Mouse (Mus musculus): Measurements from ENCODE around the gene Tmem186. TPM values are rescaled to one million over a fixed set of nuclear protein-coding genes. Genes with fewer than 3 reads are reported as not detected.

The Tmem186 gene
- total RNA-seq, 2 experiments from 2014 or later = 17.1 to 21.1 TPM

DNA sequence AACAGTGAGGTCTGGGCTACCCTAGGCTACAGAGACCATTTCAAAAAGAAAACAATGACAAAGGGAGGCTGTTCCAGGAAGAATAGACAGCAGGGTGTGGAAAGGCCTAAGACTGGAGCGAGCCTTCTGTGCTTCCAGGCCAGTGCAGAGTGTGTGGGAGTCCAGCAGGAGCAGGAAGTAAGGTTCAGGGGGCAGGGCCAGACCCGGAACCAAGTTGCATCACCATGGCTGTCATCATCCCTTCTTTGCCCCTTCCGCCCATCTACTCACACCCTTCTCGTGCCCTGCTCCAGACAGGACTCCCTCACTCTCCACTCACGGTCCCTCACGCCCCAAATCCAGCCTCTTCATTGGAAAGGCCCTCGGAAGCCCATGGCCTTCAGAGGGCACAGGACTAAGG is 29.7 kb upstream of the Tmem186 start:
- DNase-seq = peak; percentile 34 to 47

DNA sequence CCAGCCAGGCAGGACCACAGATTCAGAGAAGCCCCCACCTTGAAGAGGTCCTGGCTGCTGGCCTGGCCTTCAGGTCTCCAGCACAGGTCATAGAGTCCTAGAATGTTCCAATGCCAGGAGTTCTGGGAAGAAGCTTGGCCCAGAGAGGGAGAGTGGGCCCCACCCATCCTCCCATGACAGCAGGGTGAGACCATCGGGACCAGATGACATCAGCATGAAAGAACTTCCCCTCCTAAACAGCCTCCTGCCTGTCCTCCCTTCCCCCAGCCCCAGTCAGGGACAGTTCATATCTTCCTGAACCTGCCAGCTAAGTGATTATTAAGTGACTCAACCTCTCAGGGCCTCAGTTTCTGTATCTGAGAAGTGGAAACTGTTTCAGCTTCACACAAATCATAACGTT is 28.9 kb upstream of the Tmem186 start:
- peak; percentile 69 to 80 for DNase-seq

DNA sequence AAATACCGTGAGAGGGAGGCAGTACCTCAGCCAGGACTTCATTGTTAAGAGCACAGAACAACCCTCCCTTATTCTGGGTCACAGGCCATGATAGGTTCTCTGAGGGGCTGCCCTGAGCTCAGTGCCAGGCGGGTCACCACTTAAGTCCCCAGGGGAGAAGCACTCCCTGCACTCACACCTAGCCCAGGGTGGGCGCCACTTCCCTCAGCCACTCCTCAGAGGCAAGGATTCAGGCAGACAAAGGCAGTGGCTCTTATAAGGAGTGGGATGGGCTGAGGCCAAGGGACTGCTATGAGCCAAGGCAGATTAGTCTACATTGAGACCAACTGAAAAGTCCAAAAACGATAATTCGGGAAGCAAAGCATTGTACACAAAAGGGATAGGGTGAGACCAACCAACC is 27.9 kb upstream of the Tmem186 start:
- no peak for DNase-seq

DNA sequence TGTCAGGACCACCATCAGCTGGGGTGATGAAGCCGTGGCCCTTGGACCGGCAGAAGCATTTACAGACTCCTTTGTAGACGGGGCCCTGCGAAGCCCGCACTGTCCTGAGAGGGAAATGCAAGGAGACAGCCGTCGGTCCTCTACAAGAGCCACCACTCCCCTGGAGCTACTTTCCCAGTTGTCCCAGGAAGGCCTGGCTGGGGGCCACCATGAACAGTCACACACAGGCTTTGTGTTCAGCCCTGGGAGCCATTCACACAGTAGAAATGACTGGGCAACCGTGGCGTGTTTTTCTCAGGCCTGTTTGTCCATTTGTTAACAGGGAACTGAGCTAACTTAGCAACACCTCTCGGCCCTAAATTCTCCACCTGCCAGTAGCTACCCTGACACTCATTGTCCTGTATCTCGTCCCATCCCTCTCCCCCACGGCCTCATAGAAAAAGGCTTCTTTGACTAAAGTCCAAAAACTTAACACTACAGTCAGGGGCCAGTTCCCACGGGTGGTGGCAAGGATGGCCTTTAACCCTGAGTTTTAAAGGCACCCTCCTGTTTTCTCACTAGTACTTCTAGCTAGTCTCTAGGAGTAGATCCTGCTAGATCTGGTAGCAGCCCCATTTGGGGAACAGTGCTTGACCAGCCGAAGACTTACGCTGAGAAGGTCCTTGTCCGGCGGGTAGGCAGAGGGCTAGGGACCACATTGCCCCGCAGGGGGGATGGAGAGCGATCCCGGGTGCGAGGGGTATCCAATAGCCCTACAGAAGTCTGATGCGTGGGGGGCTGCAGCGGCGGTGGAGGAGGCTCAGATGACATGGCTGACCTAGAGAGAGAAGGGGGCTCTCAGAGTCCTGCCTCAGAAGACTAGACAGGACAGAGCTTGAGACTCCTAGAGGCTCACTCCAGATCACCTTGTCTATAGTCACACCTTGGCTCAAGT is 26.4 kb upstream of the Tmem186 start:
- no peak for DNase-seq

DNA sequence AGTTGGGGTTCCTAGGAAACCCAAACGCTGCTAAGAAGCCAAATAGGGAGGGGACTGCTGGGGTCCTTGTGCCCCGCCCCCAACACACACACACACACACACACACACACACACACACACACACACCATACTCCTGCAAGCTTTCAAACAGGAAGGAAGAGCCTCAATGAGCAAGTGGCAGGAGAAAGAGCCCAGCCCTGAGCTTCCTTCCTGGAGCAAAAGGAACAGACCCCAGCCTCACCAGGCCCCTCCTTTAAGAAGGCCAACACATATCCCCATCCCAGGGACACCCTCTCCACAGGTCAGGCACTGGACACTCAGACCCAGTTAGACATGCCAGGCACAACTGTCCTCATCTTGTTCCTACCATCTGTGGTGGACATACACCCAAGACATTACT is 25.5 kb upstream of the Tmem186 start:
- DNase-seq = no peak

DNA sequence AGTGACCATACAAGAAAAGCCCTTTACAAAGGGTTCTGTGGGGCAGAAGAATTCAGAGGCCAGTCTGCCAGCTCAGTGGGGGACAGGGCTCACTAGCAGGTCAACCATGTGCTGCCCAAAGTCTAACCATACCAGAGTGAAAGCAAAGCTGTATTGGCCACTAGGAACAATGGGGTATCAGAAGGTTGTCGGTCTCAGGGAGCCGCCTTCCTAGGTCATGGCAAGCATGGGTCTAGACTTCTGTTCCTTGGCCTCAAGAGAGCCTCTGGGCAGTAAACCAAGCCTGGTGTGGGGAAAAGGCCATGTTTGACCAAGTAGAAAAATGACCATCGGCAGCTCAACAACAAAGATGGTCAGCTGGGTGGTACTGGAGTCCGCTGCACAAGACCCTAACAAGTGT is 21.3 kb upstream of the Tmem186 start:
- DNase-seq = peak; percentile 62 to 68

DNA sequence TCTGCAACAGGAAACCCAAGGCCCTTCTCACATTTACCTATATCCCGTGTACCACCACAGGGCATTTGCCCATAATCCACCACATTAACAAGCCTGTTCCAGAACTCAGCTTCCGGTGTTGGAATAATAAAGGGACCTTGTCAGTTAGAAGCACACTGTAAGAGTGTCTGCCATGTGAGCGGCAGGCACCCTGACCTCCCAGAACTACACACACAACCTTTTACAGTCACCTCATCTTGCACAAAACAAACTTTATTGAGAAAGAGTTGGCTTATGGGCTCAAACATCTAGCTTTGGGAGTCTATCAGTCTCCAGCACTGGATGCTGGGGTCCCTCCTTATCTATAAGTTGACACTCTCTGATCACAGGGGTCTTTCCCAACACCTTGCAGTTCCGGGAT is 20.8 kb upstream of the Tmem186 start:
- no peak for DNase-seq

DNA sequence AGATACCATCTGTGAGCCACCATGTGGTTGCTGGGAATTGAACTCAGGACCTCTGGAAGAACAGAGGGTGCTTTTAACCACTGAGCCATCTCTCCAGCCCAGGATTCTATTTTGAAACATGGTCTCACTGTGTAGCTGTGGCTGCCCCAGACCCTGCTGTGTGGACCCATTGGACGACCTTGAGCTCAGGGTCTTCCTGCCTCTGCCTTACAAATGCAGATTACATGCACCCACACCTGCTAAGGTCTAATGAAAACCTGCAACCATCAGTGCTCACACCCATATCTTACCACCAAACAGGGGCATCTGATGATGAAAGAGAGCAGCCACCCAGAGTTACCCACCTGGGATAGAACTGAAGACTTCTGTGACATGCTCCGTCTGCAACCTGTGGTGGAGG is 18.7 kb upstream of the Tmem186 start:
- no peak for DNase-seq

DNA sequence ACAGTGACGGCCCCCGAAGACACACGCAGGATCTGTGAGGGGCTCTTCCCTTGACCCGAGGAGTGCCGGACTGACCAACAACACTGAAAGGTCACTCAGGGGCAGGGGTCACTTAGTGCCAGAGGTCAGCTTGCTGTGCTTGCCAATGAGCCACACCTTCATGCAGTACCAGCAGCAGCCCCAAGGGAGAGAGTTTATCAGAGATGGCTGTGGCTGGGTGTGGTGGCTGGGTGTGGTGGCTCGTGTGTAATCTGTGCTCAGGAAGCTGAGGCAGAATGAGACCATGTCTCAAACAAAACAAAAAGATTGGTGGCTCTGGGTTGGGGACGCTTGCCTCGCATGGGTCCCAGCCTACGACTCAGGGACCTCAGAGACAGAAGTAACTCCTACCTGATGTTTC is 18.1 kb upstream of the Tmem186 start:
- DNase-seq = no peak

DNA sequence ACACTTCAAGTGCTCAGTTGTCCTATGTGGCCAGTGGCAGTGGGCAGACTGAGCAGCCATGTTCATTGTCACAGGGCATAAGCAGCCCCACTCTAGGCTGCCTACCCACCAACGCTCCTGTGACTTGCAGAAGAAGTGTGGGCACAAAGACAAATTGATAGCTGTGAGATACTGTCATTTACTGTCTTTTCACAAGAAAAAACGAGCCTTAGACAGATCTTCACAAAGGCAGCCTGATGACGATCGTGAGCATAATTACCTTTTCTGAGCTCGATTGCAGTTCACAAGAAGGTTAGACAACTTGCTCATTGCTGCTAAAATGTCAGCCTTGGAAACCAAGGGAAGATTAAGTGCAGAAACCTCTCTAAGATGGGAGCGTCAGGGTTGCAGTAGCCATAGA is 17.6 kb upstream of the Tmem186 start:
- no peak for DNase-seq

DNA sequence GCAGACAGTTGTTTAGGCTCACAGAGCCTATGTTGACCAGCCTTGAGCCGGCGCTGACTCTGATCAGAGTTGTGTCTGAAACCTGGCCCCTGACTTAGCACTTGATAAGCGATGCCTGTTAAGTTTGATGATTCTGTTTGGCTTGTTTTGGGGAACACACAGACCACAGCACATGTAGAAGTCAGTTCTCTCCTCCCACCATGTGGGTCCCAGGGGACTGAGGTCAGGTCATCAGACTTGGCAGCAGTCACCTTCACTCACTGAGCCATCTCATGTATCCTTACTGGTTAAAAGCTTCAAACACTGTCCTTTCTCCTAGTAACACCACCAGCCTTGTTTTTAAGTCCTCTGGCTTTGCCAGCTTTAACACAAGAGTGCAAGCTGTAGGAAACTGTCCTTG is 12.5 kb upstream of the Tmem186 start:
- DNase-seq = no peak

DNA sequence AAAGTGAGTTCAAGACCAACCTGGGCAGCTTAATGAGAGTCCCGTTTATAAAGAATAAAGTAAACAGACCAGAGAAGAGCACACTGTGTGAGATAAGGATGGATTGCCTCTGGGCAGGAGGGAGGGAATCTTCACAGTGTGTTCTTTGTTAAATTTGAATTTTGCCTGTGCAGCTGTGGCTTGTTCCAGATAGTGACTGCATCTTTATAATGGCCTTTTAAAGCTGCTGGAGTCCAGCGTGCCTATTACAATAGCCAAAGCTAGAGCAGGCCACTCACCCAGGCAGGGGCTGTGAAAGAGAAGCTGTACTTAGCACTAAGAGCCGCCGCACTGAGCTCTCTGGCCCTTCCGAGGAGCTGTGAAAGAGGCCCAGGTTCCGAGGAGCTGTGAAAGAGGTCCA is 8.0 kb upstream of the Tmem186 start:
- DNase-seq = no peak

DNA sequence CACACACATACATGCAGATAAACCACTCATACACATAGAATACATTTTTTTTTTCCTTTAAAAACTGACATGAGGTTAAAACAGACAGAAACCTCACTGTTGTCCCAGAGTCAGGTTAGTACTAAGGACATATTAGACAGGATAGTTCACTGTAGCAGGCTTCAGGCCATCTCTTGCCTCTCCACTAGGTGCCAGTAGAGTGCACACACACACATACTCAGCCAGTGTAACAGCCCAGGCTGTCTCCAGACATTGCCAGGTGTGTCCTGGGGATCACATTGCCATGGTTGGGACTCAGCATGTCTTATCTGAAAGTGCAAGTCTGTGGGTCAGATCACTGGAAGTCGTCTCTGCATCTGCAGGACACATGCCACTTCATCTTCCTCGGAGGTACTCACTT is 6.3 kb upstream of the Tmem186 start:
- peak; percentile 43 to 58 for DNase-seq

DNA sequence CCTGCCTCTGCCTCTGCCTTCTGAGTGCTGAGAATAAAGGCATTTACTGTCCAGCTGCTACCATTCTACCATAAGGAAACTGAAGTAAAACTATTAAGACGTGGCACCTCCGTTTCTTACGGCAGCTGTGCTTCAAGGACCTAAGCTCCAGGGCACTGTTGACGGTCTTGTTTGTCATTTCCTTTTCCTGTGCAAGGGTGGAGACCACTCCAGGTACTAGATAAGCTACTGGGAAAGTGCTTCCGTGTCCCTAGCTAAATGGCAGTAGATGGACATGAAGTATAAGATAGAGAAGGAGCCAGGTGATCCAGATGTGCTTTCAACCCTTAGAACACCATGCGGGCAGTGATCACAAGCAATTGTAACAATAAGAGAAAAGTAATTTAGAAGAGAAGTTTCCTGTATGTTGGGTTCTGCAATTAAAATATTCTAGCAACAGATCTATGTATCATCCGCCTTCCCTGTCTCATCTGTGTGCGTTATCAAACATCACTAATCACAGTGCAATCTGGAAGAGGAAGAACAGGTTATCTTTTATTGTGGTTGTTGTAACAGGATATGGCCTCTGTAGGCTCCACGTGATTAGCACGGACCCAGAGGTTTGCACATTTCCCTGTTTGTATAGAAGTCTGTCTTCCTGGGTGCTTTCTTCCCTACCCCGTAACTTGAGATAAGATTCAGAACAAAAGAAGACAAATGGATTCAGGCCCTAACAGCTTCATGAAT is 2.1 kb upstream of the Tmem186 start:
- no peak for DNase-seq

DNA sequence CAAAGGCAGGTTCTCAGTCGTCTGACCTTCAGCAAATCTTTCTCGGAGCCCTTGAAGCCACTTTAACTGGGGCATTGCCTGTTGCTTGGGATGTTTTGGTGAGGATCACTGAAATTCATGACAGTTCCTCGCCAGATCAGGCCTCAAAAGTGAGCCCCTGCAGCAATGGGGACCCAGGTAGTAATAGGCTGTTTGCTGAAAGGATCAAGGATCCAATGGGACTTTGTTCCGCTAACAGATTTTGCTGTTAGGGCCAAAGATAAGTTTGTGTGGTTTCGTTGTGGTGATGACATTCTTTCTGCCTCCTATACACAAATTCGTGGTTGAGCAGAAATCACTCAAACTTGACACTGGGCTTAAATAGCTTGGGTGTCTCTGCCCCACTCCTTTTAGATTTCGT is 619 bp upstream of the Tmem186 start:
- no peak for DNase-seq

DNA sequence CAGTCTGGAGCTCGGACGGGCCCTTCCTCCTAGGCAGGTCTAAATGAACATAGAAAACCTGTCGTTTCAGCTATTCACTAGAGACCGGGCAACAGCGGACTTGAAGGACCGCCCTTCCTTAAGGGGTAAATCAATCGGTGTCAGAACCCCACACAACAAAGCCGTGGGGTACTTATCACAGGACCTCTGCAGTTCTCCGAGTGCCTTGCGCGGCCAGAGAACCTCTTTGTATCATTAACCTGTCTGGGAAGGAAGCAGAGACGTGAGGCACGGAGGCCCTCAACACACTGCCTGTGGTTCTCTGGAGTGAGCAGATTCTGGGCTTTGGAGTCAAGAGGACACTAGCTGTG is 670 bp downstream of the Tmem186 start:
- DNase-seq = no peak

DNA sequence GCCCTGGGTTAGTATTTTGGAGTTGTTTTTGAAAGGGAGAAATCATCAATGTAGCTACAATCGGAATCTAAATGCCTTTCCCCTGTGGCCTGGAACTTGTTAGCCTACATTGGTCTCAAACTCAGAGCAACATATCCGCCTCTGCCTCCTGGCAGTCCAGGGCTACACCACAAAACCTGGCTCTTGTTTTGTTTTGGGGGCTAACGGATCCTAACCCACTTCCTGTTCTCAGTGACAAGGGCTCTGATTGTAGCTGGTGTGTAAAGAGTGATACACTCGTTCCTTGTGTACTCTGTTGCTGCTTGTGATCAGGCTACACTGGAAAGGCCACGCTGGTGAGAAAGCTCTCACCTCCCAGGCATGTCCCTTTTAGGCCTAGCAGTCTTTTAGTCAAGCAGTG is 6.1 kb downstream of the Tmem186 start:
- DNase-seq = no peak

DNA sequence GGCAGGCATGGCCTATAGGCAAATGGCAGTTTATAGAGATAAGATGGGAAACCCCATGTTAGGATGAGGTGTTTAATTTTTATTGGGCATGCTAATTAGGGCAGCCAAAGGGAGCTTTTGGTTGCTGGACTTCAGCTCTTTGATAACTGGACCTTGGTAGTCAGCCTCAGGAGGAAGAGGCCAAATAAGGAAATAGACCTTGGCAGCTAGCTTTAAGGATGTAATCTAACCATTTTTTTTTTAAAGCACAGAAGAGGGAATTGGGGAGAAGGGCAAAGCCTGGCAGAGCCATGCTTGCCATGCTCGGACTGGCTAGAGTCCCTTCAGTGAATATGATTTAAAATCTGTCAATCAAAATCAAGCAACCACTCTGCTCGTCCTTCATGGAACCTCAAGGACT is 7.1 kb downstream of the Tmem186 start:
- DNase-seq = no peak

DNA sequence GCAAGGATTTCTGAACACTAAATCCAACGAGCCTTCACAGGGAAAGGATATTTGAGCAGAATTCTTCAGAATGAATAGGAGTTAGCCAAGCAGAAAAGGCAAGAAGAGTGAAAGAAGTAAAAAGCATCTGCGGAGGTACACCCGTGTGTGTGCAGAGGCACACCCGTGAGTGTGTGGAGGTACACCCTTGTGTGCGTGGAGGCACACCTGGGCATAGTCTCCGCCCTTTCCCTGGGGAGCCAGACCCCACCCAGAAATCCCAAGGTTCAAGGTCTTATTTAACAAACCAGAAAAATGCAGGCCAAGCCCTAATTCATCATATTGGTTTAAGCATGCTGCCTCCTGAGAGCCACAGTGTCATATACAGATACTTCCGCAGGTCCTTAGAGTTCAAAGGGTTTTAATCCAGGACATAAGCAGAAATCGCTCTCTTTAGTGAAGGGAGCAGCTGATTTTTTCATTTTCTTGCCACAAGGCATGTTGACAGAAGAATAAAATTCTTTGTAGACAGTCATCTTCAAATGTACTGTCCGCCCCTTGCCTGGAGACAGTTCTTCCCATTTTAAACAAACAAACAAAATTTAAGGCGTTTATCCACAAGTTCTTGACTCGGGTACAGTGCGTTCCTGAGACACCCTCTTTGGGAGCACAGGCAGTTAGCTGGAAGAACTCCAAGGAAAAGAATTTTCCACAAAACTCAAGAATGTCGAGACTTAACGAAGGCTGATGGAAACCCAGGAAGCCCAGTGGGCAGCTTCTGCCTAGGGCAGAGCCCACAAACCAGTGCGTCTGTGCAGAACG is 17.0 kb downstream of the Tmem186 start:
- DNase-seq = no peak

DNA sequence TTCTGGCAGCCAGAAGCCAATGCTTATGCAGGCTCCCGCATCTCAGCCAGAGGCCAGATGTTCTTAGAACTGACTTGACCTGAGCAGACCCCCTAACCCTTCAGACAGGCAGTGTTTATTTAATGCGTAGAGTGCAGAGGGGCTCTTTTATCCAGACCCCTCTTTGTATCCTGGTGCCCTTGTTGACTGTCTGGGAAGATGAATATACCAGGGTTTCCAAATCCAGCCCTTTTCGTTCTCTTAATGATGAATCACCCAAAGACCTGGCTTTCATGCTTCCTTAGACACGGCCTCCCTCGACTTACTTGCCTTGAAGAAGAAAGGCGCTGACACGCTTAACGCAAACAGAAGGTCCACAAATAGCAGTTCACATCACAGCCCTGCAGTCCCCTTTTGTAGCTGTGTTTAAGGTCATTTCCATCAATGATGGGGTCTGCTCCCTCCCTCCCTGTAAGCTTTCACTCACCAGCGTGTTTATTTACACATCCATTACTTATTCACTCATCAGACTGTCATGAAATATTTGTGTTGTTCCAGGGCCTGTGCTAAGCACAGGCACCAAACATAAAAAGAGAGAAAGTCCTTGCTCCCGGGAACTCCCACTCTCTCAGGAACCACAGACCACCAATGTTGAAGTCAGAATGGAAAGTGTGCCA is 17.7 kb downstream of the Tmem186 start:
- DNase-seq = no peak

DNA sequence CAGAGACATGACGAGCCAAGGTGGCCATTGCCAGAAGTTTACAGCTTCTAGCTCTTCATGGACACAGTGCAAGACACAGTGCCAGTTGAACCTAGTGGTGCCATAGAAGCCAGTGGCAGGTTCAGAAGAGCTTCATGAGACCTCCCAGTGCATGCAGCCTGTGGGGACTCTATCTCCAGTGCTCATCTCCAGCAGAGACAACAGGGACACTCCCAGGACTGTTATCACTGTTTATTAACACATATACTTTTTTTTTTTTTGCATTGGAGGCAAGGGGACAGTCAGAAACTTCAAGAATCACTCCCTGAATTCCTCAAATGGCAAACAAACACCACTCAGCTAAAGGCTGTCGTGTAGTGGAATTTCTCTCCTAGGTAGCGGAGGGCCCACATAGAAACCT is 24.1 kb downstream of the Tmem186 start:
- no peak for DNase-seq

DNA sequence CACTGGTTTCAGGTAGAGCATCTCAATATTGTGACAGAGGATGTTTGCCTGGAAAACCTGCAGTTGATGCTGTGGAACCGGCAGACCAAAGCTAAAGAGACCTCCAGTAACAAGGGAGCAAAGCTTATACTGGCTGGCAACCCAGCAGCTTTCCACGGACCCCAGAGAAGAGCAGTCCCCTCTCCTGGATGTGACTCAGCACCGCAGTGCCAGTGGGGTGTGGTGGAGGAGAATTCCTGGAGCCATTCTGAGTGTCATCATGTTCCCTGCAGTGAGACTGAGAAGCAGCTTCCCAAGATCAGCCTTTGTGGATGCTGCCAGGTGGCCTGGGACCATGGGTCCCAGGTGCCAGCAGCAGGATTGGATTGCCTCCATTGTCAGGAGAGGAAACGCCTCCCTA is 24.5 kb downstream of the Tmem186 start:
- DNase-seq = no peak
